Mouse (Mus musculus): ENCODE results near the gene 9930111J21Rik1. TPM values are rescaled to one million over a fixed set of nuclear protein-coding genes. Genes with fewer than 3 reads are reported as not detected.
"Not testable (repeated sequence)": the region's sequence is repeated elsewhere in the genome, so short reads cannot be mapped to it uniquely, and the experiment has no call there.

9930111J21Rik1 gene
- total and polyA plus RNA-seq, 3 experiments: 0.04 to 0.06 TPM; not detected in 1

DNA sequence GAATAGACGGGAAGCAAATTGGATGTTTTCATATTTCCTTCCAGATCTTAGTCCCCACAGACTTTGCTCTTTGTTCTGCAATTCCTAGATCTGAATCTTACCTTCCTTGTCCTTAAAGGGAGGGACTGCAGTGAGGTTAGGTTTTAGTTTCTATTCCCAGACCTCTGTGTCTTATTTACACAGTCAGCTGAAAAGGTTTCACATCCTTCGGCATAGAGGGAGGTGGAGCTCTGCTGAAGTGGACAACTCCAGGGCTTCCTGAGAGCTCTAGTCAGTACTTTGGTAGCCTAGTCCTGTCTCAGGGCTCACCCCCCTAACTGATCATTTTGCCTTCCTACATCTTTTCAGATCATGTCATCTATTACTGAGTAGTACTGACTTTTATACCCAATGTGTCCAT, 77.2 kb downstream of the 9930111J21Rik1 start, which contains the start of gene Gm5431:
Gene Gm5431 (minus strand): TSS at position 194 of the 400 bp plus-strand sequence.
- Histone ChIP-seq H3K4me3 (ENCODE audit: control insufficient read depth in 1 of 2, insufficient read depth in 1 of 2, low read depth in 2 of 2, low read length in 2 of 2) (no peak within 1 kb of the TSS), H3K36me3 (ENCODE audit: control insufficient read depth in 1 of 2, insufficient read depth in 2 of 2, low read length in 2 of 2) (peaks cover 0 to 3% of the 10 kb centered on the region in 2 experiments; a peak in 1 of 4 replicates), H3K9ac (ENCODE audit: control insufficient read depth, low read depth, low read length, poor library complexity, severe bottlenecking) (no peak within 1 kb of the TSS), H3K27ac (ENCODE audit: control insufficient read depth, low read depth, low read length) (no peak within 1 kb of the TSS), H3K27me3 (ENCODE audit: control insufficient read depth in 1 of 2, insufficient read depth in 2 of 2, low read length in 2 of 2) (no peaks in the 10 kb centered on the region; a peak in 1 of 4 replicates), H3K79me2 (ENCODE audit: control insufficient read depth, insufficient read depth, low read length, poor library complexity) (no peaks in the 10 kb centered on the region), H3K9me3 (replicated peaks; ENCODE audit: insufficient read depth, low read length) (no peaks in the 10 kb centered on the region), H3K4me1 (ENCODE audit: control insufficient read depth in 1 of 2, insufficient read depth in 2 of 2, low read length in 2 of 2) (0 out of 4 replicates have a peak, but pooled peaks cover 0 to 3% of the 10 kb centered on the region in 2 experiments)
- no peak for DNase-seq (ENCODE audit: low read depth, low spot score)
- no peak for TF ChIP-seq BHLHE40 (IDR thresholded peaks at IDR 0.05; ENCODE audit: borderline replicate concordance, low read depth, low read length)
- TF ChIP-seq ZNF384 (IDR thresholded peaks at IDR 0.05; ENCODE audit: low read depth, low read length): no peak
- TF ChIP-seq MAZ (IDR thresholded peaks at IDR 0.05; ENCODE audit: low read depth, low read length): no peak
- TF ChIP-seq MYC (IDR thresholded peaks at IDR 0.05; ENCODE audit: low read depth, low read length): no peak

DNA sequence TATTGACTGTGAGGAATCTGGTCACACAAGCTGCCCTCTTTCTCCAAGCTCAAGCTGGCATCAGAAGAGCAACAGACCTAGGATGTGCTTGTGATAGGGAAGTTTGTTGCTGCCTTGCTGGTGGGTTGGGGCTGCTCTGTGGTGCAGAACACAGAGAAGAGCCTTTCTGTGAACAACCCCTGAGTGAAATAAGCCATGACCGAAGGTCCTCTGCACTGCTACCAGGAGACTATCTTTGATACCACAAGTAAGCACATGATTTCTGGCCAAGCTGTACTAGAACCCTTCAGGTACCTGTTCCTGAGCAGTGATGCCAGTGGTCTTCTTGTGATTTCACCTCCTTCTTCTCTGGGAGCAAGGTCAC, 77.6 kb downstream of the 9930111J21Rik1 start:
- H3K4me3 ChIP-seq (ENCODE audit: control insufficient read depth in 1 of 2, insufficient read depth in 1 of 2, low read depth in 2 of 2, low read length in 2 of 2); H3K27me3 ChIP-seq (ENCODE audit: control insufficient read depth in 1 of 2, insufficient read depth in 2 of 2, low read length in 2 of 2); H3K4me1 ChIP-seq (ENCODE audit: control insufficient read depth in 1 of 2, insufficient read depth in 2 of 2, low read length in 2 of 2); H3K36me3 ChIP-seq (ENCODE audit: control insufficient read depth in 1 of 2, insufficient read depth in 2 of 2, low read length in 2 of 2); DNase-seq (ENCODE audit: low read depth, low spot score); H3K9ac ChIP-seq (ENCODE audit: control insufficient read depth, low read depth, low read length, poor library complexity, severe bottlenecking); H3K9me3 ChIP-seq (replicated peaks; ENCODE audit: insufficient read depth, low read length); H3K27ac ChIP-seq (ENCODE audit: control insufficient read depth, low read depth, low read length); H3K79me2 ChIP-seq (ENCODE audit: control insufficient read depth, insufficient read depth, low read length, poor library complexity): not testable (repeated sequence)

DNA sequence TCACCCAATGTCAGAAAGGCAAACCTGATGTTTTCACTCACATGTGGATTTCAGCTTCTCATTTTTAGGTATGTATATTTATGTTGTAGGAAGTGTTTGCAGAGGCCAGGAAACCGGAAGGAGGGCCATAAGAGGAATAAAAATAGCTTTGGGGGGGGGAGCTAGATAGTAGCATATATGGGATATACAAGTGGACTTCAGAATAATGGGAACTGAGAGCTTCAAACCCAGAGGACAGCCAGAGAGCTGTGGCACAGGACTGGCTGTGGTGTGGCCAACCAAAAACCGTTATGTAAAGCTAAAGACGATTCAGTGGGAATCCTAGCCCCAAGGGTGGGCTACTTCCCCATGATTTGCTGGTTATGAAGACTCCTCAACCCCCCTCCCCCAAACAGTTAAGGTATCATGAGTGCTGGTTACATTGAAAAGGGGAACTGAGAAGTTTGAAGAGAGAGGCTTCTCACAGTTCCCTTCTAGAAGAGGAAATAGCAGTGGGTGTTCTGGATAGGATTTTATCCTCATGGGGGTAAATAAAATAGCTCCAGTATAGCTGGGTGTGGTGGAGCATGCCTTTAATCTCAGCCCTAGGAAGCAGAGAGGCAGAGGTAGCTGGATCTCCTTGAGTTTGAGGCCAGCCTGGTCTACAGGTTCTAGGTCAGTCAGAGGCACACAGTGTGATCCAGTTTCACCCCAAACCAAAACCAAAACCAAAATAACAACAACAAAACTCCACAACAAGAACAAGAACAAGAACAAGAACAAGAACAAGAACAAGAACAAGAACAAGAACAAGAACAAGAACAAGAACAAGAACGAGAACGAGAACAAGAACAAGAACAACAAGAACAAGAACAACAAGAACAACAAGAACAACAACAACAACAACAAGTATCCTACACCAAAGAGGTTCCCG, 78.3 kb downstream of the 9930111J21Rik1 start:
- not testable (repeated sequence) for H3K79me2 ChIP-seq (ENCODE audit: control insufficient read depth, insufficient read depth, low read length, poor library complexity); H3K27me3 ChIP-seq (ENCODE audit: control insufficient read depth in 1 of 2, insufficient read depth in 2 of 2, low read length in 2 of 2); H3K9me3 ChIP-seq (replicated peaks; ENCODE audit: insufficient read depth, low read length); H3K27ac ChIP-seq (ENCODE audit: control insufficient read depth, low read depth, low read length); H3K36me3 ChIP-seq (ENCODE audit: control insufficient read depth in 1 of 2, insufficient read depth in 2 of 2, low read length in 2 of 2); H3K9ac ChIP-seq (ENCODE audit: control insufficient read depth, low read depth, low read length, poor library complexity, severe bottlenecking); H3K4me1 ChIP-seq (ENCODE audit: control insufficient read depth in 1 of 2, insufficient read depth in 2 of 2, low read length in 2 of 2); H3K4me3 ChIP-seq (ENCODE audit: control insufficient read depth in 1 of 2, insufficient read depth in 1 of 2, low read depth in 2 of 2, low read length in 2 of 2)
- TF ChIP-seq EP300 (IDR thresholded peaks at IDR 0.05; ENCODE audit: low read depth in 1 of 2, low read length in 2 of 2): peak in 1 of 2 experiments; percentile 26; a peak in 1 of 4 replicates
- DNase-seq (ENCODE audit: low read depth, low spot score): peak; percentile 40

Measured in MEL (cell line).